Mouse (Mus musculus) thymus, adult 2 months (tissue): ENCODE data around the gene Slc22a14. TPM values are rescaled to one million over a fixed set of nuclear protein-coding genes. Genes with fewer than 3 reads are reported as not detected.

ENCODE experiments used
- DNase-seq: peaks from one replicate; pipeline ENCODE4 v3.0.0; 2021
- H3K27ac ChIP-seq: fragments of 200-500 bp; 2 replicates; pipeline ENCODE4 v1.5.1; 2012; ENCODE audit warnings: low read length, control low read depth; ENCODE audit not compliant: control insufficient read depth, insufficient read depth
- H3K27me3 ChIP-seq: fragments of 200-500 bp; 2 replicates; pipeline ENCODE4 v1.6.1; 2012; ENCODE audit warnings: mild to moderate bottlenecking, low read length, moderate library complexity, mixed read lengths; ENCODE audit not compliant: control insufficient read depth, insufficient read depth
- H3K36me3 ChIP-seq: fragments of 200-500 bp; 2 replicates; pipeline ENCODE4 v1.6.1; 2012; ENCODE audit warnings: mild to moderate bottlenecking, low read length, moderate library complexity; ENCODE audit not compliant: control insufficient read depth, insufficient read depth
- H3K4me1 ChIP-seq: fragments of 200-500 bp; replicated peaks from 2 replicates; pipeline ENCODE4 v1.6.1; 2012; ENCODE audit warnings: low read length; ENCODE audit not compliant: control insufficient read depth, insufficient read depth
- H3K4me3 ChIP-seq: fragments of 200-500 bp; 2 replicates; pipeline ENCODE4 v1.5.1; 2012; ENCODE audit warnings: mild to moderate bottlenecking, low read length, control low read depth, moderate library complexity; ENCODE audit not compliant: control insufficient read depth, insufficient read depth
- CTCF ChIP-seq: fragments of 200-500 bp; IDR thresholded peaks from 2 replicates; pipeline ENCODE4 v1.5.1; 2012; ENCODE audit warnings: mild to moderate bottlenecking, control low read depth, low read length, moderate library complexity, borderline replicate concordance; ENCODE audit not compliant: control insufficient read depth, poor library complexity, insufficient read depth; ENCODE audit errors: extremely low read depth
- POLR2A ChIP-seq: fragments of 200-500 bp; IDR thresholded peaks from 2 replicates; pipeline ENCODE4 v1.6.1; 2012; ENCODE audit warnings: mild to moderate bottlenecking, low read length, control low read depth, moderate library complexity; ENCODE audit not compliant: control insufficient read depth, poor library complexity, insufficient read depth; ENCODE audit errors: extremely low read depth
- WGBS: fragments of 180-500 bp; shearing (Covaris S2); methylation state at CpG from one replicate; pipeline ENCODE4 v1.1.7; 2018; 5-methylcytosine and 5-hydroxymethylcytosine counted together
- polyA plus RNA-seq: library from polyadenylated mRNA; depleted of rRNA; stranded (reverse); fragments of >200 nt; gene quantifications from 2 replicates; pipeline ENCODE4 v1.2.3, GENCODE M21; 2012

Gene Slc22a14
- polyA plus RNA-seq, 1 experiment = 0.16 TPM

DNA sequence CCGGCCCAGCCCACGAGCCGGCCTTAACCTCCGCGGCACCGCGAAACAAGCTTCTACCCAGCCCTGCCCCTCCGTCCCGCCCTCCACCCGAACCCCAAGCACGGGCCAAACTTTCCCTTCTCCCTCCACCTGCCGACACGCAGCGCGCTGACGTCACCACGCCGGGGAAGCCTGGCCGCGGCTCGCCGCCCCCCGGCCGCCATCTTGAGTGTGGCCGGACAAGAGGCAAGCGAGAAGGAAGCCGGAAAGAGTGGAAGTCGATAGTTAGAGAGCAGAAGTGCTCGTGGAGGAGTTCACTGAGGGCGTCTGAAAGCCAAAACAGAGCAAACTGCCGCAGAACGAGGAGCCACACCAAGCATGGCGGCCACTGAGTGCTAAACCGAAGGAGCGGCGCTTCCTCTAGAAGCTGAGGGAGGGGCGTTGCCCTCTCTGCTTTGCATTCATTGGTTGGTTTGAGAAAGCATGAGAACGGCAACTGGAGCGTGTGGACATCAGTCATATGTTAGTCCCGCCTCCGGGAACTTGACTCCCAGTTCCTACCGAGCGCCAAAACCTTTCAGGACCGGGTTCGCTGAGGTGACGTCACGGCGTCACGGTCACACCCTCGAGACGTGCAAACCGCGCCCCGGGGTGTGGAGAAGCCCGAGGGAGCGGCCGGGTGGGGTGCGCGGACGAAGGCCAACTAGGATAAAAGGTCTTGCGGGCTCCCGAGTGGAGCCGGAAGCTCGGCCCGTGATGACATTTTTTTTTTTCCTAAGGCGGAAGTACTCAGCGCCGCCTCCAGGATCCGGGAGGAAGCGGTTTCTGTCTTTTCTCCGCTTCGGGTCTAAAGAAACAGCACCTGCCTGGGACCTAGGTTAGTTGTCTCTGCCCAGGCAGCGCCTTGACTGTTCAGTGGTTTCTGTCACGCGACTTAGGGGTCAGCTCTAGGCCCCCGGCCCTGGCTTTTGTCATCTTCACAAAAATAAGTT is 42.8 kb downstream of the Slc22a14 start, which contains the start of gene Oxsr1:
TSS of gene Oxsr1 (minus strand) at position 139 of the 971 bp plus-strand sequence.
- Histone ChIP-seq H3K36me3 (no peaks in the 10 kb centered on the region), H3K4me1 (peaks cover 9% of the 10 kb centered on the region), H3K27me3 (no peaks in the 10 kb centered on the region), H3K27ac (peak within 1 kb of the TSS; percentile 83), H3K4me3 (peak within 1 kb of the TSS; percentile 52)
- WGBS = under 1% methylated on average over 76 of the region's 76 CpGs
- 0 out of 2 replicates have a peak, but pooled peaks have one; percentile 42 for TF ChIP-seq CTCF
- TF ChIP-seq POLR2A = peak; percentile 53
- DNase-seq = peak; percentile 98

- H3K27ac ChIP-seq = no peak overlapping the region
- DNase-seq = no peak
- H3K4me3 ChIP-seq = peak overlapping the region; percentile 52
- H3K27me3 ChIP-seq = no peaks in the 10 kb centered on the region
- under 1% methylated on average over 59 of the region's 59 CpGs for WGBS
- H3K36me3 ChIP-seq = no peaks in the 10 kb centered on the region
- TF ChIP-seq CTCF = no peak
- no peak for TF ChIP-seq POLR2A
- H3K4me1 ChIP-seq = peaks cover 9% of the 10 kb centered on the region
Measured at GRCm38 (mm10) chr9:119321392-119322229, 43.7 kb downstream of the Slc22a14 start.

DNA sequence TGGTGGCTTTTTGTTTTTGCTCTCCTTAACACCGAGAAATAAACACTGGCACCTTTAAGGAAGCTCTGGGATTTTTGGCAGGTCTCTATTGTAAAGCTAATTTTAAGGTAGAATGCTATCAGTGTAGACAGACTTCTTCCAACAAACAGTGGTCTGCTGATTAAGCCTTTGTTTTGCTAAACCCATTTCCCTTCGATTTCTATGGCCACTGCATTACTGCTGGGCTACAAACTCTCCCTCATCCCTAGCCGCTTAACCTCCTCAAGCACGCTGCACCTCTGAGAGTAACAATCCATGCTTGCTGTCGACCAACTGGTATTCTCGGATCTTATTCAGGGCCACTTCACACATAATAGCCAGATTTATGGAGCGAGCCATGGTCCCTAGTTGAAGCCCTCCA is 44.4 kb downstream of the Slc22a14 start:
- Histone ChIP-seq H3K4me3 (no peak overlapping the region), H3K27ac (no peak overlapping the region), H3K27me3 (no peaks in the 10 kb centered on the region), H3K4me1 (peaks cover 9% of the 10 kb centered on the region), H3K36me3 (no peaks in the 10 kb centered on the region)
- 49% methylated on average over 7 of the region's 7 CpGs for WGBS
- TF ChIP-seq CTCF = no peak
- TF ChIP-seq POLR2A = no peak
- no peak for DNase-seq

GRCm38 (mm10) chr9:119320446-119320845 is 44.9 kb downstream of the Slc22a14 start:
- no peaks in the 10 kb centered on the region for H3K36me3 ChIP-seq
- H3K4me1 ChIP-seq = peaks cover 9% of the 10 kb centered on the region
- WGBS = 93% methylated on average over 7 of the region's 7 CpGs
- no peak for DNase-seq
- H3K4me3 ChIP-seq = no peak overlapping the region
- no peaks in the 10 kb centered on the region for H3K27me3 ChIP-seq
- TF ChIP-seq POLR2A (no peak), CTCF (no peak)
- H3K27ac ChIP-seq = no peak overlapping the region

- peaks cover 9% of the 10 kb centered on the region for H3K4me1 ChIP-seq
- no peak overlapping the region for H3K4me3 ChIP-seq
- TF ChIP-seq POLR2A (no peak), CTCF (no peak)
- H3K27me3 ChIP-seq = no peaks in the 10 kb centered on the region
- no peaks in the 10 kb centered on the region for H3K36me3 ChIP-seq
- H3K27ac ChIP-seq = no peak overlapping the region
- 91% methylated on average over 1 of the region's 1 CpGs for WGBS
- DNase-seq = no peak
Measured at GRCm38 (mm10) chr9:119318891-119319290, 46.5 kb downstream of the Slc22a14 start.

DNA sequence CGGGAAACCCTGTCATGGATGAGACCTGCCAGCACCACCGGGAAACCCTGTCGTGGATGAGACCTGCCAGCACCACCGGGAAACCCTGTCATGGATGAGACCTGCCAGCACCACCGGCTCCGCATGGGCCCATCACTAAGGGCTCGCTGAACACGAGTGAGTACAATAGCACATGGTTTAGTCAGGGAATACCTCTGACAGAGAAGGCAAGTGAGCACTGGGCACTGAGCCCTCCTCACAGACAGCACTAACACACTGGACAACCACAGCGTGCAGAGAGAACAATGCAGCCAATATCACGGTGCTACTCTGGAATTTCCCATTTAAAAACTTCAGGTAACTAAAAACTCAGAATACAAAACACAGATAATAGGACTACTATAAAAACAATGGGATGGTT is 52.3 kb downstream of the Slc22a14 start:
- Histone ChIP-seq H3K27ac (no peak overlapping the region), H3K36me3 (no peaks in the 10 kb centered on the region), H3K4me3 (no peak overlapping the region), H3K4me1 (no peaks in the 10 kb centered on the region), H3K27me3 (no peaks in the 10 kb centered on the region)
- 96% methylated on average over 10 of the region's 10 CpGs for WGBS
- no peak for DNase-seq
- TF ChIP-seq POLR2A (no peak), CTCF (no peak)
